Mouse (Mus musculus) cerebellum, adult 2 months (tissue): Measurements from ENCODE around the gene Mfsd12.

Experiments used
- CTCF ChIP-seq: fragments of 200-500 bp; IDR thresholded peaks from 2 replicates; pipeline ENCODE4 v1.5.1; 2011; ENCODE audit warnings: low read depth, mild to moderate bottlenecking, control low read depth, low read length, moderate library complexity, borderline replicate concordance; ENCODE audit not compliant: insufficient read depth
- POLR2A ChIP-seq: fragments of 200-500 bp; IDR thresholded peaks from 2 replicates; pipeline ENCODE4 v1.6.1; 2011; ENCODE audit warnings: low read length, control low read depth, borderline replicate concordance; ENCODE audit not compliant: insufficient read depth

DNA sequence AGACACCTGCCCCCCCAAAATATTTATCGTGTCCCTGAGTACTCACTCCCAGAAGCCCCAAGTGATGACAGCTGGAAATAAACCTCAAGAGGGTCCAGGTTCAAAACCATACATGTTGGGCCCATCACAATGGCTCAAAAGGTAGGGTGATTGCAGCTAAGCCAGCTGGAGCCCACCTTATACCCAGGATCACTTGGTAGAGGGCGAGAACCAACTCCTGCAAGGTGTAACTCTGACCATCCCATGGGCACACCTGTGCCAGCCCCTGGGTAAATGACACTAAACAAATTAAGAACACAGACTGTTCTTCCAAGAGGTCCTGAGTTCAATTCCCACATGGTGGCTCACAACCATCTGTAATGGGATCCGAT, 21.9 kb downstream of the Mfsd12 start:
- no peak for TF ChIP-seq POLR2A
- no peak for TF ChIP-seq CTCF
